ENCODE assay signal across 13 mouse cellular contexts in genomic region chr3:86103449-86104291, GRCm38 (mm10). TPM values are rescaled to one million over a fixed set of nuclear protein-coding genes. Genes with fewer than 3 reads are reported as not detected.
DNase-seq lines count a peak whose midpoint lies in the region; ATAC-seq and TF ChIP-seq lines count a peak whose summit lies in the region.
"Had no signal": no experiment of that assay in that cellular context is flagged by ENCODE, and none has a peak within 500 bp of the region (broad histone marks: within the 10 kb centered on the region; RNA-seq: fewer than 3 reads in every experiment).

No protein-coding gene starts in this region.

- no peaks in the 10 kb centered on the region for H3K9me3 ChIP-seq in heart, embryonic 10.5 days
- H3K9me3 ChIP-seq: hindbrain, embryonic 15.5 days; limb, embryonic 15.5 days; midbrain, embryonic 15.5 days had no signal

- intact Hi-C loops in heart, adult 2 months (cut with DNase I): no loop called here

- H3K79me2 ChIP-seq in heart, adult 2 months (replicated peaks; ENCODE audit: control insufficient read depth, insufficient read depth, low read length): no peaks in the 10 kb centered on the region

- H3K27ac ChIP-seq in heart, embryonic 10.5 days: no peak overlapping the region
- no peak overlapping the region for H3K27ac ChIP-seq in heart, adult 2 months
- no peak overlapping the region for H3K27ac ChIP-seq in spleen, adult 2 months (ENCODE audit: insufficient read depth, low read length)
- H3K27ac ChIP-seq: hindbrain, embryonic 15.5 days; limb, embryonic 15.5 days; midbrain, embryonic 15.5 days had no signal

- H3K4me1 ChIP-seq in heart, embryonic 10.5 days: no peaks in the 10 kb centered on the region
- no peaks in the 10 kb centered on the region for H3K4me1 ChIP-seq in heart, adult 2 months (ENCODE audit: control insufficient read depth, insufficient read depth, low read length)
- peaks cover 3% of the 10 kb centered on the region; the same call in 1 of the 2 replicates for H3K4me1 ChIP-seq in spleen, adult 2 months (ENCODE audit: control insufficient read depth, insufficient read depth, insufficient read length)
- H3K4me1 ChIP-seq: hindbrain, embryonic 15.5 days; midbrain, embryonic 15.5 days had no signal

- no peak overlapping the region for H3K9ac ChIP-seq in heart, adult 2 months (ENCODE audit: low read depth, low read length)
- H3K9ac ChIP-seq: hindbrain, embryonic 15.5 days; limb, embryonic 15.5 days; midbrain, embryonic 15.5 days had no signal

- peak; percentile 75 for ATAC-seq in granulocyte monocyte progenitor cell, adult 5-6 weeks (replicated peaks; ENCODE audit: poor library complexity, severe bottlenecking)
- ATAC-seq: midbrain, embryonic 15.5 days had no signal

- H3K27me3 ChIP-seq in heart, embryonic 10.5 days (ENCODE audit: insufficient read depth, poor library complexity, severe bottlenecking): no peaks in the 10 kb centered on the region
- no peaks in the 10 kb centered on the region for H3K27me3 ChIP-seq in heart, adult 2 months (ENCODE audit: control insufficient read depth, insufficient read depth, low read length)
- H3K27me3 ChIP-seq in spleen, adult 2 months (ENCODE audit: control insufficient read depth, insufficient read depth, low read length): no peaks in the 10 kb centered on the region
- H3K27me3 ChIP-seq: hindbrain, embryonic 15.5 days; limb, embryonic 15.5 days; midbrain, embryonic 15.5 days had no signal

- 86% methylated on average over 18 of the region's 18 CpGs for WGBS in heart, embryonic 10.5 days
- WGBS in heart, adult 2 months: 73% methylated on average over 18 of the region's 18 CpGs
- WGBS in spleen, adult 2 months: 19% methylated on average over 18 of the region's 18 CpGs

- no peak for TF ChIP-seq EP300 in heart, adult 2 months (IDR thresholded peaks at IDR 0.05; ENCODE audit: insufficient read depth, low read depth, low read length)

- H3K4me3 ChIP-seq in heart, embryonic 10.5 days: no peak overlapping the region
- no peak overlapping the region for H3K4me3 ChIP-seq in heart, adult 2 months
- peak overlapping the region; percentile 31 for H3K4me3 ChIP-seq in spleen, adult 2 months (ENCODE audit: extremely low read depth, insufficient read depth, insufficient read length)
- H3K4me3 ChIP-seq: hindbrain, embryonic 15.5 days; limb, embryonic 15.5 days; midbrain, embryonic 15.5 days had no signal

- TF ChIP-seq POLR2A in heart, adult 2 months (IDR thresholded peaks at IDR 0.05; ENCODE audit: insufficient read depth, low read depth, low read length): no peak
- TF ChIP-seq POLR2A in spleen, adult 2 months (IDR thresholded peaks at IDR 0.05; ENCODE audit: low read depth, low read length): no peak

- TF ChIP-seq CTCF in heart, adult 2 months (IDR thresholded peaks at IDR 0.05): no peak
- TF ChIP-seq CTCF in spleen, adult 2 months (IDR thresholded peaks at IDR 0.05; ENCODE audit: extremely low read depth, insufficient read depth, insufficient read length, insufficient replicate concordance): no peak

- peaks cover 7% of the 10 kb centered on the region; the same call in 1 of the 2 replicates for H3K36me3 ChIP-seq in heart, embryonic 10.5 days
- no peaks in the 10 kb centered on the region for H3K36me3 ChIP-seq in heart, adult 2 months (ENCODE audit: control insufficient read depth, insufficient read depth, low read length)
- H3K36me3 ChIP-seq in spleen, adult 2 months (ENCODE audit: control insufficient read depth, insufficient read depth, low read length): no peaks in the 10 kb centered on the region
- H3K36me3 ChIP-seq: hindbrain, embryonic 15.5 days; midbrain, embryonic 15.5 days had no signal

- peak; percentile 52 for DNase-seq in heart, embryonic 10.5 days (ENCODE audit: low spot score)
- DNase-seq in heart, adult 2 months: no peak
- DNase-seq in spleen, adult 2 months (ENCODE audit: low read depth in 1 of 2, low spot score in 2 of 2): peak in 1 of 2 experiments; percentile 12
- DNase-seq in spleen, postnatal 36 days (ENCODE audit: low spot score in 2 of 2): no peak
- peak; percentile 27 to 40 for DNase-seq in natural killer cell, adult 2 months (ENCODE audit: low spot score in 2 of 2)
- no peak for DNase-seq in cerebellum, postnatal 36 days
- DNase-seq in adrenal gland, postnatal 25 days: no peak
- DNase-seq: cerebellum, postnatal 14 days; heart, adult 18-20 months had no signal

RNA-seq across cellular contexts. Expression of gene Rps3a1, which starts 38.8 kb away (rescaled TPM):
- polyA plus RNA-seq in heart, embryonic 10.5 days (2016; fragmentation: Nextera tagmentation; extraction: Ambion mirVana): 903 and 1,025 TPM in 2 replicates
- 100 to 1,000 TPM; 482 to 538 TPM for total RNA-seq in heart, adult 2 months (2021)
- polyA plus RNA-seq in heart, adult 2 months (2012; rRNA removed): 186 and 373 TPM in 2 replicates
- 185 and 218 TPM in 2 replicates for polyA plus RNA-seq in spleen, adult 2 months (2012; rRNA removed)
- 3,744 and 3,748 TPM in 2 replicates for total RNA-seq in granulocyte monocyte progenitor cell, adult 5-6 weeks (2014; fragmentation: Nextera tagmentation)
- 6,425 and 6,963 TPM in 2 replicates for total RNA-seq in granulocyte monocyte progenitor cell, adult 5-6 weeks (2017)
- total RNA-seq in adrenal gland, postnatal 25 days (2021): 721 and 784 TPM in 2 replicates

Comparison
In these comparisons a context has a peak if more than half of its experiments do, and no peak if none do; other contexts are left out.
1. DNase-seq: peak in heart, embryonic 10.5 days (single experiment) and natural killer cell, adult 2 months (2 of 2); none in heart, adult 2 months (0 of 2), spleen, postnatal 36 days (0 of 2), cerebellum, postnatal 36 days (0 of 2) and adrenal gland, postnatal 25 days (single experiment).